Mouse (Mus musculus) olfactory bulb, adult 2 months (tissue): ENCODE measurements around the gene Ptpa.

ENCODE experiments used
- CTCF ChIP-seq: fragments of 200-500 bp; IDR thresholded peaks from 2 replicates; pipeline ENCODE4 v1.5.1; 2012; ENCODE audit warnings: low read depth, mild to moderate bottlenecking, low read length, moderate library complexity; ENCODE audit not compliant: insufficient read depth
- POLR2A ChIP-seq: fragments of 200-500 bp; IDR thresholded peaks from 2 replicates; pipeline ENCODE4 v1.6.1; 2012; ENCODE audit warnings: mild to moderate bottlenecking, low read depth, low read length, moderate library complexity; ENCODE audit not compliant: insufficient read depth

- TF ChIP-seq CTCF (no peak), POLR2A (no peak)
Observed at GRCm38 (mm10) chr2:30429156-30429555, 13.3 kb downstream of the Ptpa start.
